Mouse (Mus musculus) cortical plate, adult 2 months (tissue): ENCODE measurements around the gene Pigl.

Source experiments
- CTCF ChIP-seq: fragments of 200-500 bp; IDR thresholded peaks from 2 replicates; pipeline ENCODE4 v1.5.1; 2011; ENCODE audit warnings: mild to moderate bottlenecking, control low read depth, low read length; ENCODE audit not compliant: insufficient read depth; ENCODE audit errors: extremely low read depth
- POLR2A ChIP-seq: fragments of 200-500 bp; IDR thresholded peaks from 2 replicates; pipeline ENCODE4 v1.6.1; 2011; ENCODE audit warnings: mild to moderate bottlenecking, low read length, control low read depth; ENCODE audit not compliant: insufficient read depth; ENCODE audit errors: extremely low read depth

- TF ChIP-seq CTCF = no peak
- no peak for TF ChIP-seq POLR2A
These were observed 28.7 kb downstream of the Pigl start for GRCm38 (mm10) chr11:62486949-62487348.
